8 mouse cellular contexts compared by ENCODE assay signal in genomic region chr8:70868559-70869198, GRCm38 (mm10). TPM values are rescaled to one million over a fixed set of nuclear protein-coding genes. Genes with fewer than 3 reads are reported as not detected.
A peak's percentile ranks its signal among the peaks of the same experiment; 100 is the strongest.
DNase-seq lines count a peak whose midpoint lies in the region; ATAC-seq and TF ChIP-seq lines count a peak whose summit lies in the region.

No protein-coding gene starts in this region.

- H3K27ac ChIP-seq in left cerebral cortex, adult 2 months = peak overlapping the region; percentile 30
- no peak overlapping the region for H3K27ac ChIP-seq in lung, embryonic 16.5 days (ENCODE audit: low read length)

- ATAC-seq in lung, embryonic 16.5 days (ENCODE audit: low read depth) = no peak
- ATAC-seq in neutrophil, adult 5-6 weeks (ENCODE audit: extremely low read depth, insufficient number of reproducible peaks, low FRiP score, poor library complexity, severe bottlenecking) = peak; percentile 11; the same call in 1 of the 2 replicates

- peaks cover 83% of the 10 kb centered on the region for H3K4me1 ChIP-seq in erythroblast, embryonic 14.5 days (ENCODE audit: control insufficient read depth)
- H3K4me1 ChIP-seq in lung, embryonic 16.5 days (replicated peaks; ENCODE audit: control insufficient read depth, insufficient read depth, low read length) = peaks cover 20% of the 10 kb centered on the region

- intact Hi-C loops in left cerebral cortex, adult 2 months (cut with DNase I) = loop anchor here (1.0 kb wide), 1 partner anchor 24 kb away; no protein-coding TSS in a partner anchor
- intact Hi-C loops in left cerebral cortex, postnatal 4 days (cut with DNase I) = no loop called here

- no peak; the same call in 1 of the 2 replicates for TF ChIP-seq CTCF in left cerebral cortex, adult 2 months (IDR thresholded peaks at IDR 0.05)

- H3K9me3 ChIP-seq in erythroblast, embryonic 14.5 days (ENCODE audit: control insufficient read depth, low read length) = peaks cover 7% of the 10 kb centered on the region; the same call in 1 of the 2 replicates
- H3K9me3 ChIP-seq in lung, embryonic 16.5 days (ENCODE audit: control insufficient read depth, low read length) = no peaks in the 10 kb centered on the region

- peak overlapping the region; percentile 21 for H3K4me2 ChIP-seq in lung, embryonic 16.5 days (ENCODE audit: low read depth, low read length)

- no peak overlapping the region for H3K4me3 ChIP-seq in left cerebral cortex, adult 2 months
- peak overlapping the region; percentile 56 for H3K4me3 ChIP-seq in erythroblast, embryonic 14.5 days (replicated peaks)
- H3K4me3 ChIP-seq in lung, embryonic 16.5 days (ENCODE audit: low read length) = 0 out of 2 replicates have a peak overlapping the region, but pooled peaks have one; percentile 5

- 21% methylated on average over 40 of the region's 40 CpGs for WGBS in lung, embryonic 16.5 days

- peaks cover 31% of the 10 kb centered on the region for H3K36me3 ChIP-seq in erythroblast, embryonic 14.5 days (ENCODE audit: control insufficient read depth)
- H3K36me3 ChIP-seq in lung, embryonic 16.5 days (ENCODE audit: control insufficient read depth, insufficient read depth, low read length) = no peaks in the 10 kb centered on the region; the same call in 1 of the 2 replicates

- H3K9ac ChIP-seq in lung, embryonic 16.5 days (ENCODE audit: low read length) = no peak overlapping the region

- H3K27me3 ChIP-seq in erythroblast, embryonic 14.5 days (ENCODE audit: control insufficient read depth) = peaks cover 21% of the 10 kb centered on the region
- H3K27me3 ChIP-seq in lung, embryonic 16.5 days (ENCODE audit: control insufficient read depth, insufficient read depth, low read depth, low read length) = peaks cover 4% of the 10 kb centered on the region

- DNase-seq in left cerebral cortex, adult 2 months (ENCODE audit: extremely low spot score in 1 of 2, low spot score in 2 of 2) = no peak
- no peak for DNase-seq in left cerebral cortex, postnatal 4 days
- peak; percentile 75 to 76 for DNase-seq in kidney, adult 8-10 months
- no peak for DNase-seq in layer of hippocampus, adult 11-12 months (ENCODE audit: low spot score)
- no peak for DNase-seq in frontal cortex, postnatal 10 days (ENCODE audit: low spot score in 2 of 2)

RNA-seq across cellular contexts. Expression of gene Ccdc124, which starts 5.1 kb away (rescaled TPM):
- 10 to 100 TPM; 94.8 to 99.0 TPM for total RNA-seq in left cerebral cortex, adult 2 months (2021)
- total RNA-seq in left cerebral cortex, postnatal 4 days (2021) = 10 to 100 TPM; 86.2 to 89.3 TPM
- polyA plus RNA-seq in erythroblast, embryonic 14.5 days (2012) = 37.3 and 38.8 TPM in 2 replicates
- 99.2 and 106 TPM in 2 replicates for polyA plus RNA-seq in lung, embryonic 16.5 days (2015; fragmentation: Nextera tagmentation; extraction: Ambion mirVana)
- 20.0 and 26.8 TPM in 2 replicates for total RNA-seq in neutrophil, adult 5-6 weeks (2017)

RNA-seq across cellular contexts. Expression of gene Kcnn1, which starts 5.6 kb away (rescaled TPM):
- total RNA-seq in left cerebral cortex, adult 2 months (2021) = 10 to 100 TPM; 20.0 to 20.4 TPM
- total RNA-seq in left cerebral cortex, postnatal 4 days (2021) = 10 to 100 TPM; 29.6 to 48.2 TPM
- 0.16 and 0.21 TPM in 2 replicates for polyA plus RNA-seq in erythroblast, embryonic 14.5 days (2012)
- polyA plus RNA-seq in lung, embryonic 16.5 days (2015; fragmentation: Nextera tagmentation; extraction: Ambion mirVana) = 0.40 and 0.99 TPM in 2 replicates
- total RNA-seq in neutrophil, adult 5-6 weeks (2017) = not detected in 2 replicates

RNA-seq across cellular contexts. Expression of gene Slc5a5, which starts 23.9 kb away (rescaled TPM):
- total RNA-seq in left cerebral cortex, adult 2 months (2021) = 10 to 100 TPM in 1 of 2 experiments, 1 to 10 TPM in 1; 9.9 to 10.3 TPM
- total RNA-seq in left cerebral cortex, postnatal 4 days (2021) = 1 to 10 TPM; 4.4 to 4.5 TPM
- 0.03 and 0.06 TPM in 2 replicates for polyA plus RNA-seq in erythroblast, embryonic 14.5 days (2012)
- 0.13 and 0.16 TPM in 2 replicates for polyA plus RNA-seq in lung, embryonic 16.5 days (2015; fragmentation: Nextera tagmentation; extraction: Ambion mirVana)
- not detected in 2 replicates for total RNA-seq in neutrophil, adult 5-6 weeks (2017)

RNA-seq across cellular contexts. Expression of gene Rpl18a, which starts 28.5 kb away (rescaled TPM):
- total RNA-seq in left cerebral cortex, adult 2 months (2021) = 100 to 1,000 TPM; 588 to 633 TPM
- total RNA-seq in left cerebral cortex, postnatal 4 days (2021) = 1,000 to 10,000 TPM in 1 of 2 experiments, 100 to 1,000 TPM in 1; 955 to 1,024 TPM
- polyA plus RNA-seq in erythroblast, embryonic 14.5 days (2012) = 441 and 685 TPM in 2 replicates
- polyA plus RNA-seq in lung, embryonic 16.5 days (2015; fragmentation: Nextera tagmentation; extraction: Ambion mirVana) = 5,017 and 5,100 TPM in 2 replicates
- 1,826 and 2,087 TPM in 2 replicates for total RNA-seq in neutrophil, adult 5-6 weeks (2017)

RNA-seq across cellular contexts. Expression of gene Arrdc2, which starts 29.2 kb away (rescaled TPM):
- total RNA-seq in left cerebral cortex, adult 2 months (2021) = 10 to 100 TPM; 19.5 to 20.7 TPM
- total RNA-seq in left cerebral cortex, postnatal 4 days (2021) = 10 to 100 TPM; 13.0 to 14.9 TPM
- polyA plus RNA-seq in erythroblast, embryonic 14.5 days (2012) = 28.7 and 50.4 TPM in 2 replicates
- polyA plus RNA-seq in lung, embryonic 16.5 days (2015; fragmentation: Nextera tagmentation; extraction: Ambion mirVana) = 4.5 and 5.6 TPM in 2 replicates
- 20.7 and 24.9 TPM in 2 replicates for total RNA-seq in neutrophil, adult 5-6 weeks (2017)

Comparison
In these comparisons a context has a peak if more than half of its experiments do, and no peak if none do; other contexts are left out.
1. DNase-seq: peak in kidney, adult 8-10 months (2 of 2); none in left cerebral cortex, adult 2 months (0 of 2), left cerebral cortex, postnatal 4 days (single experiment), layer of hippocampus, adult 11-12 months (single experiment) and frontal cortex, postnatal 10 days (0 of 2).
2. RNA of gene Kcnn1, which starts 5.6 kb away (total RNA-seq): 29.6 to 48.2 TPM in left cerebral cortex, postnatal 4 days and 20.0 to 20.4 TPM in left cerebral cortex, adult 2 months; not detected in neutrophil, adult 5-6 weeks; every median in the first group is over 10 times any median in the second.